Mouse (Mus musculus) midbrain, embryonic 14.5 days (tissue): ENCODE data around the gene Igfbpl1. TPM values are rescaled to one million over a fixed set of nuclear protein-coding genes. Genes with fewer than 3 reads are reported as not detected.

Experiments
- ATAC-seq: fragments of 200-750 bp; cut with Nextera tagmentation; 2 replicates; pipeline ENCODE4 v1.8.0; 2017; ENCODE audit warnings: moderate number of reproducible peaks, moderate library complexity; ENCODE audit not compliant: low FRiP score, low TSS enrichment
- DNase-seq: peaks from one replicate; pipeline ENCODE4 v3.0.0-alpha.2; 2015
- H3K27ac ChIP-seq: fragments of 300-500 bp; sonication (generic); replicated peaks from 2 replicates; pipeline ENCODE4 v1.5.1; 2014; ENCODE audit warnings: mild to moderate bottlenecking, low read depth, low read length, moderate library complexity
- H3K27me3 ChIP-seq: fragments of 300-500 bp; sonication (generic); 2 replicates; pipeline ENCODE4 v1.6.1; 2014; ENCODE audit warnings: low read length, control low read depth, mixed read lengths; ENCODE audit not compliant: control insufficient read depth, insufficient read depth
- H3K36me3 ChIP-seq: fragments of 300-500 bp; sonication (generic); 2 replicates; pipeline ENCODE4 v1.6.1; 2014; ENCODE audit warnings: low read length, control low read depth; ENCODE audit not compliant: control insufficient read depth, insufficient read depth
- H3K4me1 ChIP-seq: fragments of 300-500 bp; sonication (generic); 2 replicates; pipeline ENCODE4 v1.6.1; 2014; ENCODE audit warnings: mild to moderate bottlenecking, antibody characterized with exemption, low read length, control low read depth; ENCODE audit not compliant: control insufficient read depth, insufficient read depth
- H3K4me2 ChIP-seq: fragments of 300-500 bp; sonication (generic); 2 replicates; pipeline ENCODE4 v1.6.1; 2014; ENCODE audit warnings: mild to moderate bottlenecking, low read length, moderate library complexity
- H3K4me3 ChIP-seq: fragments of 300-500 bp; sonication (generic); replicated peaks from 2 replicates; pipeline ENCODE4 v1.5.1; 2014; ENCODE audit warnings: low read depth, low read length
- H3K9ac ChIP-seq: fragments of 300-500 bp; sonication (generic); replicated peaks from 2 replicates; pipeline ENCODE4 v1.6.1; 2014; ENCODE audit warnings: mild to moderate bottlenecking, low read length, moderate library complexity
- H3K9me3 ChIP-seq: fragments of 300-500 bp; sonication (generic); 2 replicates; pipeline ENCODE4 v1.6.1; 2016; ENCODE audit warnings: low read length, control low read depth, mixed read lengths; ENCODE audit not compliant: control insufficient read depth
- WGBS: fragments of 180-500 bp; shearing (Covaris S2); extraction: QIAGEN DNeasy Blood & Tissue Kit; methylation state at CpG from one replicate; pipeline ENCODE4 v1.1.7; 2014; 5-methylcytosine and 5-hydroxymethylcytosine counted together
- polyA plus RNA-seq: library from polyadenylated mRNA; unstranded; fragments of >200 nt; fragmentation: Nextera tagmentation; extraction: Ambion mirVana; gene quantifications from 2 replicates; pipeline ENCODE4 v1.2.1, GENCODE M21; 2014

Igfbpl1 gene
- polyA plus RNA-seq, 1 experiment from 2014 or later = 112 TPM

- 18% methylated on average over 1 of the region's 1 CpGs for WGBS
- ATAC-seq (no peak), DNase-seq (no peak)
- no peak overlapping the region for H3K4me2 ChIP-seq
- no peak overlapping the region for H3K27ac ChIP-seq
- H3K36me3 ChIP-seq = no peaks in the 10 kb centered on the region
- H3K4me3 ChIP-seq = no peak overlapping the region
- H3K4me1 ChIP-seq = no peaks in the 10 kb centered on the region
- H3K9me3 ChIP-seq = no peaks in the 10 kb centered on the region
- H3K27me3 ChIP-seq = no peaks in the 10 kb centered on the region
- H3K9ac ChIP-seq = no peak overlapping the region
Measured at GRCm38 (mm10) chr4:45849419-45849818, 22.7 kb upstream of the Igfbpl1 start.

- Histone ChIP-seq H3K27ac (no peak overlapping the region), H3K36me3 (no peaks in the 10 kb centered on the region), H3K9ac (no peak overlapping the region), H3K4me1 (no peaks in the 10 kb centered on the region), H3K4me3 (no peak overlapping the region), H3K9me3 (no peaks in the 10 kb centered on the region), H3K4me2 (no peak overlapping the region), H3K27me3 (no peaks in the 10 kb centered on the region)
- DNase-seq (no peak), ATAC-seq (no peak)
- 42% methylated on average over 10 of the region's 10 CpGs for WGBS
Measured at GRCm38 (mm10) chr4:45848825-45849156, 22.1 kb upstream of the Igfbpl1 start.

DNA sequence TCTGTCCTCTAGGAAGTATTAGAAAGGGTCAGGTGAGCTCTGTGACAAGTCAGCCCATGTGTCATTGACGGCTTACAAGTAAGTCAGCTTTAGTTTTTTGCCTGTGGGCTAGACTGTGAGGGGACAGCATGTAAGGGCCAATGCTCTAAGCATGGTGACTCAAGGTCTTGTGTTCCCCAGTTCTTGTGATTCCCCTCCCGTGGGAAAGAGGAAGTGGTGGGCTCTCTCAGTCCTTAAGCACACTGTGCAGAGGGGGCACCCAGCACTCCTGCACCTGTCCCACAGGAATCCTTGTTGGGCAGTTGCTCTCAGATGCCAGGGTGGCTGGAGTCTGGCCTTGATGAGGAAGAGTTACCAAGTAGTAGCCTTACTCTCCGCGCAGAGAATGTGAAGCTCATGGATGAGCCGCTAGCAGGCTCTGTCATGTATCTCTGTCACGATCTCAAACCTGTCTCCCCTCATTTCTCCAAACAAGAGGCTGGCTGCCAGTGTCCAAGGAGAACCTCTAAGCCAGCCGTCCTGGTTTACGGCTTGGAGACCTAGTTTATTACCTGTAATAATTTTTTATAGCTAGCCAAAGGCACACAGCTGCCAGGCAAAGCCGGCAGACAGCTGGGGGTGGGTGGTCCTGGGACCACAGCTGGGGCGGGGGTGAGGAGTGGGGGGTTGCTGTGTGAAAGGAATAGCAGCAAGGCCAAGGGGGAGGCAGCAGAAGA is 21.5 kb upstream of the Igfbpl1 start, which contains the start of gene Stra6l:
Gene Stra6l (plus strand): TSS at position 556 of the 716 bp plus-strand sequence.
- no peak for ATAC-seq
- H3K27me3 ChIP-seq = no peaks in the 10 kb centered on the region

DNA sequence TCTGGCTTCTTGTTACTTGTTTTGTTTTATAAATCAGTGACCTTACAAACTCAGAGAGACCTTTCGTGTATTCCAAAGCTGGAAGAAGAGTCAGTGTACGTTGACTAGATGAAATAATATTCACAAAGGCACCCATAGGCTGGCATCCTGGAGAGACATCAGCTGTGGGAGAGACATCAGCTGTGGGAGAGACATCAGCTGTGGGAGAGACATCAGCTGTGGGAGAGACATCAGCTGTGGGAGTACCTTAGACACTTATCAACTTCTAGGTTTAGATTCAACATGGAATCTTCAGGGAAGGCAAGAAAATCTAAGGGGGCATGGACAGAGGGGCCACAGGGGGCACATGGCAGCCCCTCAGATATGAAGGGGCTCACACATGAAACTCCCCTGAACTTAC is 19.5 kb upstream of the Igfbpl1 start:
- Histone ChIP-seq H3K27ac (no peak overlapping the region), H3K9ac (no peak overlapping the region), H3K4me2 (no peak overlapping the region), H3K27me3 (no peaks in the 10 kb centered on the region), H3K36me3 (no peaks in the 10 kb centered on the region), H3K9me3 (no peaks in the 10 kb centered on the region), H3K4me3 (no peak overlapping the region), H3K4me1 (no peaks in the 10 kb centered on the region)
- ATAC-seq (no peak), DNase-seq (no peak)
- WGBS = 95% methylated on average over 2 of the region's 2 CpGs

More for the DNA sequence above, 21.5 kb upstream of the Igfbpl1 start, which contains the start of gene Stra6l:
- no peaks in the 10 kb centered on the region for H3K4me1 ChIP-seq
- H3K27ac ChIP-seq = no peak within 1 kb of the TSS
- 78% methylated on average over 10 of the region's 10 CpGs for WGBS
- no peak within 1 kb of the TSS for H3K9ac ChIP-seq
- H3K4me2 ChIP-seq = no peak within 1 kb of the TSS
- no peak for DNase-seq
- no peaks in the 10 kb centered on the region for H3K9me3 ChIP-seq
- H3K36me3 ChIP-seq = no peaks in the 10 kb centered on the region
- no peak within 1 kb of the TSS for H3K4me3 ChIP-seq

GRCm38 (mm10) chr4:45844355-45844754 is 17.6 kb upstream of the Igfbpl1 start:
- Histone ChIP-seq H3K4me2 (0 out of 2 replicates have a peak overlapping the region, but pooled peaks have one; percentile 11), H3K4me1 (no peaks in the 10 kb centered on the region)
- ATAC-seq = no peak

DNA sequence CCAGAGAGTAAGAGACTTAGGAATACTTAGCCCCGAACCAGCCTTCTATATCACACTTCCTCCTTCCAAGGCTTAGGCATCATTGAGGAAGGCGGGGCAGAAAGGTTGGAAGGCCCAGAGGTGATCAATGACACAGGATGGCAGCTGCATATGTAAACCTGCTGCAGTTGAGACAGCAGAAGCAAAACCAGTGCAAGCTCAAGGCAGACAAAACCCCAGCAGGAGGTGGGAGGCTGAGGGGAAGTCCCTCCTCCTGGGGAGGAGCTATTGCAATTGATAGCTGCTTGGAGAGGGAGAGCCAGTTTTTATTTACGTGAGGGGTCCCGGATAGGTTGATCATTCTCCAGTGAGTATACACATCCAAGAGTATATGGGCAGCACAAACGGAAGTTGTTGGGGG is 6.7 kb upstream of the Igfbpl1 start:
- Histone ChIP-seq H3K4me1 (peaks cover 31% of the 10 kb centered on the region), H3K9ac (no peak overlapping the region), H3K9me3 (no peaks in the 10 kb centered on the region), H3K36me3 (no peaks in the 10 kb centered on the region), H3K27me3 (no peaks in the 10 kb centered on the region), H3K4me2 (no peak overlapping the region), H3K4me3 (no peak overlapping the region), H3K27ac (no peak overlapping the region)
- DNase-seq (no peak), ATAC-seq (no peak)
- 34% methylated on average over 5 of the region's 5 CpGs for WGBS

More at GRCm38 (mm10) chr4:45844355-45844754, 17.6 kb upstream of the Igfbpl1 start:
- no peaks in the 10 kb centered on the region for H3K36me3 ChIP-seq
- DNase-seq = peak; percentile 84
- H3K27me3 ChIP-seq = no peaks in the 10 kb centered on the region
- no peak overlapping the region for H3K9ac ChIP-seq
- no peak overlapping the region for H3K4me3 ChIP-seq
- no peaks in the 10 kb centered on the region for H3K9me3 ChIP-seq
- 43% methylated on average over 14 of the region's 14 CpGs for WGBS
- H3K27ac ChIP-seq = no peak overlapping the region

- H3K4me3 ChIP-seq = no peak overlapping the region
- ATAC-seq (no peak), DNase-seq (no peak)
- H3K9me3 ChIP-seq = no peaks in the 10 kb centered on the region
- peaks cover 2% of the 10 kb centered on the region; the same call in 1 of the 2 replicates for H3K27me3 ChIP-seq
- H3K9ac ChIP-seq = no peak overlapping the region
- 64% methylated on average over 7 of the region's 7 CpGs for WGBS
- peaks cover 34% of the 10 kb centered on the region for H3K4me1 ChIP-seq
- no peak overlapping the region for H3K4me2 ChIP-seq
- no peaks in the 10 kb centered on the region for H3K36me3 ChIP-seq
- peak overlapping the region; percentile 91 for H3K27ac ChIP-seq
Measured at GRCm38 (mm10) chr4:45831996-45832395, 5.3 kb upstream of the Igfbpl1 start.

- Histone ChIP-seq H3K9me3 (no peaks in the 10 kb centered on the region), H3K4me2 (peak overlapping the region; percentile 24), H3K4me3 (no peak overlapping the region), H3K27me3 (peaks cover 17% of the 10 kb centered on the region; the same call in 1 of the 2 replicates), H3K36me3 (no peaks in the 10 kb centered on the region), H3K4me1 (peaks cover 35% of the 10 kb centered on the region), H3K27ac (peak overlapping the region; percentile 91), H3K9ac (peak overlapping the region; percentile 27; the same call in 1 of the 2 replicates)
- DNase-seq (peak; percentile 68), ATAC-seq (peak; percentile 43; the same call in 1 of the 2 replicates)
- WGBS = 19% methylated on average over 13 of the region's 13 CpGs
Measured at GRCm38 (mm10) chr4:45829907-45830759, 3.4 kb upstream of the Igfbpl1 start.
